Mouse (Mus musculus) left cerebral cortex, postnatal 10 days (tissue): ENCODE measurements around the gene Armh3. TPM values are rescaled to one million over a fixed set of nuclear protein-coding genes. Genes with fewer than 3 reads are reported as not detected.

Experiments used
- DNase-seq, 2 experiments: peaks; one replicate each; pipeline ENCODE4 v3.0.0; 2021 to 2022; ENCODE audit warnings: low spot score in 2 of 2, mixed read lengths in 1 of 2; ENCODE audit errors: extremely low spot score in 1 of 2
- intact Hi-C: fragments of 180-260 bp; cut with DNase I; formaldehyde crosslinking; loops from one replicate; pipeline ENCODE4 v1.15.1; 2025
- total RNA-seq, 2 experiments: library from RNA; stranded (reverse); gene quantifications; 2 replicates each; pipeline ENCODE4 v1.2.3; 2021

Armh3 gene
- 10 to 100 TPM; 22.9 to 24.6 TPM for total RNA-seq

- peak; percentile 92 to 94 for DNase-seq
- intact Hi-C loops: no loop called here
These were observed at the start of gene Armh3 for GRCm38 (mm10) chr19:45997785-45998693. TSS of gene Armh3 (minus strand) at chr19:45998488.

GRCm38 (mm10) chr19:46047426-46047825 lies 49.1 kb upstream of the Armh3 start:
- intact Hi-C loops: no loop called here
- no peak for DNase-seq

- DNase-seq: peak in 1 of 2 experiments; percentile 36
- intact Hi-C loops: no loop called here
These were observed 48.3 kb upstream of the Armh3 start for GRCm38 (mm10) chr19:46046621-46047025.

- intact Hi-C loops: no loop called here
- DNase-seq: peak in 1 of 2 experiments; percentile 76
These were observed 47.5 kb upstream of the Armh3 start for GRCm38 (mm10) chr19:46045696-46046311.

GRCm38 (mm10) chr19:46044993-46045695 lies 46.9 kb upstream of the Armh3 start, which contains the start of gene Ldb1:
TSS of gene Ldb1 (minus strand) at chr19:46045214.
- intact Hi-C loops: no loop called here
- DNase-seq: peak; percentile 77 to 92

GRCm38 (mm10) chr19:46044271-46044992 lies 46.1 kb upstream of the Armh3 start, which contains the start of gene Pprc1:
TSS of gene Pprc1 (plus strand) at chr19:46044886.
- peak in 1 of 2 experiments; percentile 23 for DNase-seq
- intact Hi-C loops: no loop called here

- DNase-seq: peak in 1 of 2 experiments; percentile 36
- intact Hi-C loops: no loop called here
These were observed 45.1 kb upstream of the Armh3 start for GRCm38 (mm10) chr19:46043380-46043779.

GRCm38 (mm10) chr19:46042476-46043011 lies 44.3 kb upstream of the Armh3 start:
- intact Hi-C loops: no loop called here
- DNase-seq: peak in 1 of 2 experiments; percentile 63

- intact Hi-C loops: no loop called here
- DNase-seq: peak; percentile 79 to 92
These were observed 43.7 kb upstream of the Armh3 start for GRCm38 (mm10) chr19:46041933-46042475.

- intact Hi-C loops: no loop called here
- no peak for DNase-seq
These were observed 43.1 kb upstream of the Armh3 start for GRCm38 (mm10) chr19:46041299-46041932.

GRCm38 (mm10) chr19:46040149-46040902 lies 42.0 kb upstream of the Armh3 start:
- intact Hi-C loops: no loop called here
- DNase-seq: no peak

- intact Hi-C loops: no loop called here
- DNase-seq: peak; percentile 64 to 94
These were observed 41.2 kb upstream of the Armh3 start for GRCm38 (mm10) chr19:46039478-46039877.

GRCm38 (mm10) chr19:46038851-46039260 lies 40.6 kb upstream of the Armh3 start:
- intact Hi-C loops: no loop called here

GRCm38 (mm10) chr19:46037925-46038850 lies 39.9 kb upstream of the Armh3 start:
- peak in 1 of 2 experiments; percentile 37 for DNase-seq
- intact Hi-C loops: no loop called here

More at GRCm38 (mm10) chr19:46038851-46039260, 40.6 kb upstream of the Armh3 start:
- peak in 1 of 2 experiments; percentile 41 for DNase-seq

- DNase-seq: peak in 1 of 2 experiments; percentile 36
- intact Hi-C loops: no loop called here
These were observed 39.1 kb upstream of the Armh3 start for GRCm38 (mm10) chr19:46037243-46037924.
